Mouse (Mus musculus): ENCODE measurements around the gene Olfr470. TPM values are rescaled to one million over a fixed set of nuclear protein-coding genes. Genes with fewer than 3 reads are reported as not detected.

The Olfr470 gene
- polyA plus RNA-seq, 1 experiment from 2014 or later = not detected

Other genes starting within 250 kb of the Olfr470 start
- not detected in 2 replicates for gene 5330417H12Rik, start 222.3 kb downstream of the Olfr470 start, polyA plus RNA-seq (2014; fragmentation: Nextera tagmentation; extraction: Ambion mirVana)
- gene Cyb5r2, start 89.5 kb downstream of the Olfr470 start, polyA plus RNA-seq (2014; fragmentation: Nextera tagmentation; extraction: Ambion mirVana) = 0.47 and 0.92 TPM in 2 replicates
- not detected in 2 replicates for gene Ovch2, start 46.3 kb downstream of the Olfr470 start, polyA plus RNA-seq (2014; fragmentation: Nextera tagmentation; extraction: Ambion mirVana)
- not detected in 2 replicates for gene Olfr467, start 35.2 kb downstream of the Olfr470 start, polyA plus RNA-seq (2014; fragmentation: Nextera tagmentation; extraction: Ambion mirVana)
- not detected in 2 replicates for gene Olfr469, start 21.9 kb downstream of the Olfr470 start, polyA plus RNA-seq (2014; fragmentation: Nextera tagmentation; extraction: Ambion mirVana)
- gene Olfr472, start 50.4 kb upstream of the Olfr470 start, polyA plus RNA-seq (2014; fragmentation: Nextera tagmentation; extraction: Ambion mirVana) = not detected in 2 replicates
- gene Olfr473, start 83.0 kb upstream of the Olfr470 start, polyA plus RNA-seq (2014; fragmentation: Nextera tagmentation; extraction: Ambion mirVana) = not detected in 2 replicates
- gene Olfr474, start 107.2 kb upstream of the Olfr470 start, polyA plus RNA-seq (2014; fragmentation: Nextera tagmentation; extraction: Ambion mirVana) = not detected in 2 replicates
- gene Olfr476, start 117.3 kb upstream of the Olfr470 start, polyA plus RNA-seq (2014; fragmentation: Nextera tagmentation; extraction: Ambion mirVana) = not detected in 2 replicates
- gene Olfr477, start 139.2 kb upstream of the Olfr470 start, polyA plus RNA-seq (2014; fragmentation: Nextera tagmentation; extraction: Ambion mirVana) = not detected in 2 replicates
- gene Olfr478, start 186.5 kb upstream of the Olfr470 start, polyA plus RNA-seq (2014; fragmentation: Nextera tagmentation; extraction: Ambion mirVana) = not detected in 2 replicates
- not detected in 2 replicates for gene Olfr479, start 203.2 kb upstream of the Olfr470 start, polyA plus RNA-seq (2014; fragmentation: Nextera tagmentation; extraction: Ambion mirVana)
- not detected in 2 replicates for gene Olfr480, start 219.9 kb upstream of the Olfr470 start, polyA plus RNA-seq (2014; fragmentation: Nextera tagmentation; extraction: Ambion mirVana)
- gene Olfr481, start 232.4 kb upstream of the Olfr470 start, polyA plus RNA-seq (2014; fragmentation: Nextera tagmentation; extraction: Ambion mirVana) = not detected in 2 replicates